Mouse (Mus musculus) liver, adult 2 months (tissue): ENCODE data around the gene Ccsap. TPM values are rescaled to one million over a fixed set of nuclear protein-coding genes. Genes with fewer than 3 reads are reported as not detected.
A peak's percentile ranks its signal among the peaks of the same experiment; 100 is the strongest.

ENCODE experiments used
- DNase-seq: peaks from one replicate; pipeline ENCODE4 v3.0.0-alpha.2; 2011; ENCODE audit warnings: low read depth, low spot score; ENCODE audit errors: extremely low read depth
- H3K27ac ChIP-seq: fragments of 200-500 bp; replicated peaks from 2 replicates; pipeline ENCODE4 v1.5.1; 2012; ENCODE audit warnings: low read depth, mild to moderate bottlenecking, control low read depth, inconsistent platforms, low read length; ENCODE audit not compliant: insufficient read depth
- H3K27me3 ChIP-seq: fragments of 200-500 bp; 2 replicates; pipeline ENCODE4 v1.6.1; 2012; ENCODE audit warnings: mild to moderate bottlenecking, moderate library complexity, low read length, inconsistent platforms; ENCODE audit not compliant: control insufficient read depth, insufficient read depth
- H3K36me3 ChIP-seq: fragments of 200-500 bp; 2 replicates; pipeline ENCODE4 v1.6.1; 2012; ENCODE audit warnings: low read length, inconsistent platforms; ENCODE audit not compliant: control insufficient read depth, insufficient read depth
- H3K4me1 ChIP-seq: fragments of 200-500 bp; 2 replicates; pipeline ENCODE4 v1.6.1; 2011; ENCODE audit warnings: low read length; ENCODE audit not compliant: control insufficient read depth, insufficient read depth
- H3K4me3 ChIP-seq: fragments of 200-500 bp; 2 replicates; pipeline ENCODE4 v1.5.1; 2011; ENCODE audit warnings: low read depth, mild to moderate bottlenecking, control low read depth, low read length, moderate library complexity; ENCODE audit not compliant: insufficient read depth
- H3K79me2 ChIP-seq: fragments of 200-500 bp; 2 replicates; pipeline ENCODE4 v1.6.1; 2012; ENCODE audit warnings: inconsistent platforms, mild to moderate bottlenecking, low read length, moderate library complexity; ENCODE audit not compliant: control insufficient read depth, insufficient read depth
- H3K9ac ChIP-seq: fragments of 200-500 bp; 2 replicates; pipeline ENCODE4 v1.6.1; 2012; ENCODE audit warnings: low read depth, mild to moderate bottlenecking, control low read depth, inconsistent platforms, low read length
- CTCF ChIP-seq: fragments of 200-500 bp; IDR thresholded peaks from 2 replicates; pipeline ENCODE4 v1.5.1; 2011; ENCODE audit warnings: low read depth, low read length, control low read depth
- POLR2A ChIP-seq: fragments of 200-500 bp; IDR thresholded peaks from 2 replicates; pipeline ENCODE4 v1.6.1; 2011; ENCODE audit warnings: low read length, control low read depth; ENCODE audit not compliant: insufficient read depth; ENCODE audit errors: extremely low read depth
- WGBS: fragments of 180-500 bp; shearing (Covaris S2); methylation state at CpG from one replicate; pipeline ENCODE4 v1.1.7; 2018; 5-methylcytosine and 5-hydroxymethylcytosine counted together
- polyA plus RNA-seq: library from polyadenylated mRNA; depleted of rRNA; stranded (reverse); fragments of >200 nt; gene quantifications from 2 replicates; pipeline ENCODE4 v1.2.3, GENCODE M21; 2012
- total RNA-seq: library from RNA; depleted of rRNA; stranded (reverse); fragments of >200 nt; gene quantifications from 2 replicates; pipeline ENCODE4 v1.2.3, GENCODE M21; 2014

Ccsap gene
- total and polyA plus RNA-seq, 2 experiments: 0.09 to 0.12 TPM

GRCm38 (mm10) chr8:123805718-123806373 lies 54.2 kb downstream of the Ccsap start, which contains the start of gene Rab4a:
Rab4a (plus strand) TSS chr8:123805985.
- peak within 1 kb of the TSS; percentile 86 for H3K9ac ChIP-seq
- peaks cover 15% of the 10 kb centered on the region for H3K79me2 ChIP-seq
- H3K36me3 ChIP-seq: no peaks in the 10 kb centered on the region
- peaks cover 17% of the 10 kb centered on the region for H3K4me1 ChIP-seq
- peak; percentile 54 for DNase-seq
- H3K4me3 ChIP-seq: peak within 1 kb of the TSS; percentile 87
- peak within 1 kb of the TSS; percentile 75 for H3K27ac ChIP-seq
- no peaks in the 10 kb centered on the region for H3K27me3 ChIP-seq
- TF ChIP-seq CTCF (no peak), POLR2A (0 out of 2 replicates have a peak, but pooled peaks have one; percentile 55)
- under 1% methylated on average over 46 of the region's 48 CpGs for WGBS

- H3K4me1 ChIP-seq: peaks cover 15% of the 10 kb centered on the region
- WGBS: 29% methylated on average over 15 of the region's 15 CpGs
- no peaks in the 10 kb centered on the region for H3K36me3 ChIP-seq
- TF ChIP-seq CTCF (no peak), POLR2A (no peak)
- peak overlapping the region; percentile 87 for H3K4me3 ChIP-seq
- H3K27ac ChIP-seq: peak overlapping the region; percentile 66
- peak overlapping the region; percentile 86 for H3K9ac ChIP-seq
- peaks cover 12% of the 10 kb centered on the region; the same call in 1 of the 2 replicates for H3K79me2 ChIP-seq
- H3K27me3 ChIP-seq: no peaks in the 10 kb centered on the region
- DNase-seq: no peak
These were observed 54.7 kb downstream of the Ccsap start for GRCm38 (mm10) chr8:123805209-123805717.

GRCm38 (mm10) chr8:123804586-123804985 lies 55.4 kb downstream of the Ccsap start:
- peaks cover 12% of the 10 kb centered on the region for H3K4me1 ChIP-seq
- no peak for DNase-seq
- no peaks in the 10 kb centered on the region for H3K27me3 ChIP-seq
- H3K36me3 ChIP-seq: no peaks in the 10 kb centered on the region
- no peak for TF ChIP-seq POLR2A
- no peak for TF ChIP-seq CTCF
- H3K27ac ChIP-seq: no peak overlapping the region
- no peak overlapping the region for H3K9ac ChIP-seq
- H3K4me3 ChIP-seq: no peak overlapping the region
- WGBS: 88% methylated on average over 7 of the region's 7 CpGs
- peaks cover 7% of the 10 kb centered on the region; the same call in 1 of the 2 replicates for H3K79me2 ChIP-seq

GRCm38 (mm10) chr8:123803639-123804038 lies 56.4 kb downstream of the Ccsap start:
- H3K36me3 ChIP-seq: no peaks in the 10 kb centered on the region
- DNase-seq: no peak
- H3K4me1 ChIP-seq: peaks cover 9% of the 10 kb centered on the region
- WGBS: 77% methylated on average over 1 of the region's 1 CpGs
- TF ChIP-seq CTCF (no peak), POLR2A (no peak)
- no peak overlapping the region for H3K9ac ChIP-seq
- H3K27ac ChIP-seq: no peak overlapping the region
- no peak overlapping the region for H3K4me3 ChIP-seq
- H3K79me2 ChIP-seq: no peaks in the 10 kb centered on the region; the same call in 1 of the 2 replicates
- H3K27me3 ChIP-seq: no peaks in the 10 kb centered on the region

GRCm38 (mm10) chr8:123801538-123801937 lies 58.5 kb downstream of the Ccsap start:
- no peak overlapping the region for H3K9ac ChIP-seq
- no peaks in the 10 kb centered on the region for H3K36me3 ChIP-seq
- peaks cover 6% of the 10 kb centered on the region for H3K4me1 ChIP-seq
- H3K27me3 ChIP-seq: no peaks in the 10 kb centered on the region
- no peak overlapping the region for H3K27ac ChIP-seq
- H3K4me3 ChIP-seq: no peak overlapping the region
- 91% methylated on average over 2 of the region's 2 CpGs for WGBS
- no peak for DNase-seq
- H3K79me2 ChIP-seq: no peaks in the 10 kb centered on the region; the same call in 1 of the 2 replicates
- TF ChIP-seq CTCF: no peak
- no peak for TF ChIP-seq POLR2A

GRCm38 (mm10) chr8:123800867-123801266 lies 59.1 kb downstream of the Ccsap start:
- Histone ChIP-seq H3K36me3 (no peaks in the 10 kb centered on the region), H3K79me2 (no peaks in the 10 kb centered on the region), H3K27ac (no peak overlapping the region), H3K4me3 (no peak overlapping the region), H3K9ac (no peak overlapping the region), H3K4me1 (peaks cover 7% of the 10 kb centered on the region), H3K27me3 (no peaks in the 10 kb centered on the region)
- WGBS: 97% methylated on average over 7 of the region's 7 CpGs
- TF ChIP-seq POLR2A (no peak), CTCF (no peak)
- no peak for DNase-seq
